Mouse (Mus musculus) adrenal gland, adult 8-10 months (tissue): ENCODE measurements around the gene Tmem63c. TPM values are rescaled to one million over a fixed set of nuclear protein-coding genes. Genes with fewer than 3 reads are reported as not detected.

Experiments used
- DNase-seq: peaks from one replicate; pipeline ENCODE4 v3.0.0; 2022
- microRNA-seq, 2 experiments: library from miRNA; unstranded; fragments of <30 nt; microRNA quantifications; one replicate each; pipeline ENCODE4 v1.2.0; 2022
- total RNA-seq, 4 experiments: library from RNA; stranded (reverse); gene quantifications; 2 replicates each; pipeline ENCODE4 v1.2.4; 2022

Gene Tmem63c
- total RNA-seq, 4 experiments from 2014 or later = 2.3 to 4.8 (median 3.1) TPM

DNA sequence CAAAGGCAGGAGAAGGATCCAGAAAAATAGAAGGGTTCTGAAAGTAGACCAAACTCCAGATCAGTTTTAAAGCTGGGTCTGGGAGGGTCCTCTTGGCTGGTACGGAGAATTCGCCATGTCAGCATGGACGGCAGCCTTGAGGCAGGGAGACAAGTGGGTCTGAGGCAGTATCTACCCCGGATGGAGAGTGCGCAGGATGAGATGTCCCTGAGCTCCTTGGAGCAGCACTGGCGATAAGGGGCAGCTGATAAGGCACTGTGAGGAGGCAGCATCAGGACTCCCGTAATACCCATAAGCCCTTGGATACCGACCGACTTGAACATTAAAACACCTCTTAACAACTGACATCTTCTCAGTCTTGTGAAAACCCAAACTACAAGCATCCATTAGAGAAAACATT is 111.6 kb downstream of the Tmem63c start:
- no peak for DNase-seq

DNA sequence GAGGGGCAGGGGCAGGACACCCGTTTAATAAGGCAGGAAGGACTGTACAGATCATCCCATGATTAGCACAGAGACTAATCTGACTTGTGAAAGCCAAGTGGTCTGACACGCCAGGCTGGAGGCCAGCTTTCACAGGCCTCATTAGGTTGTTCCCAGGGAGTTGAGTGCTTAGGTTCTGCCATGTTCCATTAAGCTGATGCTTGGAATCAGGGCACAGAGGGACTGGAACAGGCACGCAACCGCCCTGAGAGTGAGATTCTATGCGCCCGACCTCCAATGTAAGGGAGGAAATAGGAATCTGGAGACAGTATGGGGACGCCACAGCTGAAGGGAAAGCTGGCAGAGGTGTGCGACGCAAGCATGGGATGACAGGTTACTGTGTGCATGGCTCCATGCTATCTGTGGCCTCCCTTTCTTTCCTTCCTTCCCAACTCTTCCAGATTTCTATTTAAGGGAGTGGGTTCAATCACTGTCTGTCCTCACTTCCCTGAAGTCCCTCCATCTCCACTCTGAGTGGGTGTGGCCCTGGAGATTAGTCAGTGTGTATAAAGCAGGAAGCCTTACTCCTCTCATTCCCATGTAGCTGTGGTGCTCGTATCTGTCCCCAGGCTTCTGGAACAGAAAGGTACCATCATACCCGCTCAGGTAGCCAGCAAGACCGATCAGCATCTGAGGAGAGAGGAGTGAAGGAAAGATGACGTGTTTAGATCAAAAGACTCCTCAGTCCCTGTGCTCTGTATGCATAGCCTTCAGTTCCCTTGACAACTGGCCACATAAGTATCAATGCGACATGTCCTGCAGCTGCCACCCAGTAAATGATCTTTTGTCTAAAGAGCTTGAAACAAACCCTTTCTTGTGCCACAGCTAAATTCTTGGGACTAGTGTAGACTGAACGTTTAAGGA is 116.5 kb downstream of the Tmem63c start:
- no peak for DNase-seq

DNA sequence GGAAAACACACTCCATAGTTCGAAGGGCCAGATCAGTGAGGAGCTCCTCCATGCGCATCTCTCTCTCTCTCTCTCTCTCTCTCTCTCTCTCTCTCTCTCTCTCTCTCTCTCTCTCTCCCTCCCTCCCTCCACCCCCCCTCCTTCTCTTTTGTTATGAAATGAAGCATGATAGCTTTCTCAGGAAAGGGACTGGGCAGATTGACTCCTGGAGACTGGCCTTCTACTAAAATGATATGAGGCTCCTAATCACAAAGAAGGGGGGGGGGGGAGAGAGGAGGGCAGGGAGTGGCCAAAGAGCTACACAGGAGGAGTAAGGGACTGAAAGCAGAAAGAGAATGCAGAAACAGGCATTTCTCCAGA is 117.2 kb downstream of the Tmem63c start:
- DNase-seq = no peak

GRCm38 (mm10) chr12:87138768-87139167 is 117.6 kb downstream of the Tmem63c start:
- DNase-seq = no peak

Small RNAs within 50 kb of the gene (microRNA-seq; reads per million reads assigned to microRNA genes)
- 0 reads per million in 2 experiments for gene Gm25847

Other genes starting within 250 kb of the Tmem63c start
- 10 to 100 TPM; 69.8 to 92.2 (median 82.8) TPM for gene Irf2bpl, start 136.5 kb upstream of the Tmem63c start, total RNA-seq
- gene Cipc, start 74.3 kb upstream of the Tmem63c start, total RNA-seq = 10 to 100 TPM; 25.4 to 43.9 (median 32.1) TPM
- gene Zdhhc22, start 30.9 kb upstream of the Tmem63c start, total RNA-seq = 1 to 10 TPM; 1.8 to 4.7 (median 3.0) TPM
- gene Ngb, start 81.2 kb downstream of the Tmem63c start, total RNA-seq = 1 to 10 TPM; 3.8 to 6.8 (median 5.4) TPM
- 100 to 1,000 TPM in 3 of 4 experiments, 10 to 100 TPM in 1; 96.8 to 133 (median 104) TPM for gene Gstz1, start 125.8 kb downstream of the Tmem63c start, total RNA-seq
- gene Pomt2, start 126.6 kb downstream of the Tmem63c start, total RNA-seq = 10 to 100 TPM; 14.5 to 16.6 (median 15.7) TPM
- gene Samd15, start 178.4 kb downstream of the Tmem63c start, total RNA-seq = 1 to 10 TPM; 1.0 to 2.2 (median 1.7) TPM
- 10 to 100 TPM; 33.4 to 42.5 (median 35.5) TPM for gene Tmed8, start 179.1 kb downstream of the Tmem63c start, total RNA-seq
- under 1 TPM in 3 of 4 experiments, not detected in 1; 0.29 to 0.55 (median 0.35) TPM for gene Noxred1, start 217.4 kb downstream of the Tmem63c start, total RNA-seq
- gene Vipas39, start 244.9 kb downstream of the Tmem63c start, total RNA-seq = 10 to 100 TPM; 34.6 to 53.1 (median 43.5) TPM
- 100 to 1,000 TPM; 120 to 228 (median 142) TPM for gene Ahsa1, start 245.1 kb downstream of the Tmem63c start, total RNA-seq